Mouse (Mus musculus) liver, postnatal 0 days (tissue): ENCODE data around the gene Utrn.

Experiments used
- CTCF ChIP-seq: sonication (generic); IDR thresholded peaks from 2 replicates; pipeline ENCODE4 v1.5.1; 2016; ENCODE audit warnings: antibody characterized with exemption, low read depth
- EP300 ChIP-seq: IDR thresholded peaks from 2 replicates; pipeline ENCODE4 v1.6.1; 2016; ENCODE audit warnings: antibody characterized with exemption, low read depth, mild to moderate bottlenecking

GRCm38 (mm10) chr10:12339704-12340558 lies 529.2 kb downstream of the Utrn start:
- TF ChIP-seq CTCF (no peak), EP300 (no peak)
